Mouse (Mus musculus) Muller cell, postnatal 12 days (primary cell): ENCODE results near the gene Zfp800.

Experiments used
- DNase-seq: peaks from one replicate; pipeline ENCODE4 v3.0.0-alpha.2; 2015; ENCODE audit errors: inconsistent ontology term

Zfp800 gene

GRCm38 (mm10) chr6:28396853-28397457 is 850 bp downstream of the Zfp800 start:
- peak; percentile 25 for DNase-seq

- DNase-seq = no peak
Observed at GRCm38 (mm10) chr6:28396051-28396852, 1.6 kb downstream of the Zfp800 start.

GRCm38 (mm10) chr6:28389038-28389437 is 8.8 kb downstream of the Zfp800 start:
- DNase-seq = no peak

GRCm38 (mm10) chr6:28385169-28385568 is 12.6 kb downstream of the Zfp800 start:
- no peak for DNase-seq

GRCm38 (mm10) chr6:28381983-28382382 is 15.8 kb downstream of the Zfp800 start:
- DNase-seq = no peak

GRCm38 (mm10) chr6:28369966-28370683 is 27.7 kb downstream of the Zfp800 start:
- DNase-seq = peak; percentile 45

- no peak for DNase-seq
Observed at GRCm38 (mm10) chr6:28367575-28367974, 30.2 kb downstream of the Zfp800 start.

- DNase-seq = no peak
Observed at GRCm38 (mm10) chr6:28351066-28351465, 46.7 kb downstream of the Zfp800 start.

GRCm38 (mm10) chr6:28345677-28346076 is 52.1 kb downstream of the Zfp800 start:
- DNase-seq = no peak

GRCm38 (mm10) chr6:28345181-28345580 is 52.6 kb downstream of the Zfp800 start:
- DNase-seq = peak; percentile 35

- DNase-seq = no peak
Observed at GRCm38 (mm10) chr6:28342863-28343262, 54.9 kb downstream of the Zfp800 start.

GRCm38 (mm10) chr6:28341174-28341573 is 56.6 kb downstream of the Zfp800 start:
- no peak for DNase-seq

- peak; percentile 11 for DNase-seq
Observed at GRCm38 (mm10) chr6:28339410-28339809, 58.4 kb downstream of the Zfp800 start.

- DNase-seq = no peak
Observed at GRCm38 (mm10) chr6:28333696-28334095, 64.1 kb downstream of the Zfp800 start.

- DNase-seq = no peak
Observed at GRCm38 (mm10) chr6:28332546-28332945, 65.3 kb downstream of the Zfp800 start.

- no peak for DNase-seq
Observed at GRCm38 (mm10) chr6:28329815-28330214, 68.0 kb downstream of the Zfp800 start.

GRCm38 (mm10) chr6:28329002-28329596 is 68.7 kb downstream of the Zfp800 start:
- peak; percentile 5 for DNase-seq

- no peak for DNase-seq
Observed at GRCm38 (mm10) chr6:28326720-28327119, 71.1 kb downstream of the Zfp800 start.

GRCm38 (mm10) chr6:28322399-28322798 is 75.4 kb downstream of the Zfp800 start:
- no peak for DNase-seq

GRCm38 (mm10) chr6:28319648-28320270 is 78.0 kb downstream of the Zfp800 start:
- DNase-seq = no peak

GRCm38 (mm10) chr6:28318820-28319573 is 78.8 kb downstream of the Zfp800 start:
- DNase-seq = no peak
